Mouse (Mus musculus) gastrocnemius, postnatal 36 days (tissue): ENCODE measurements around the gene Bcl2l12. TPM values are rescaled to one million over a fixed set of nuclear protein-coding genes. Genes with fewer than 3 reads are reported as not detected.
"Not testable (repeated sequence)": the region's sequence is repeated elsewhere in the genome, so short reads cannot be mapped to it uniquely, and the experiment has no call there.

Source experiments
- DNase-seq, 2 experiments: peaks; one replicate each; pipeline ENCODE4 v3.0.0; 2022
- intact Hi-C: fragments of 180-260 bp; cut with DNase I; formaldehyde crosslinking; loops from one replicate; pipeline ENCODE4 v1.15.1; 2025
- long read RNA-seq, 2 experiments: library from polyadenylated mRNA; stranded (forward); transcript quantifications; one replicate each; pipeline ENCODE4 v2.0.0; 2021
- total RNA-seq, 2 experiments: library from RNA; stranded (reverse); gene quantifications; 2 replicates each; pipeline ENCODE4 v1.2.3; 2021

Bcl2l12 gene
- 1 to 10 TPM; 8.0 to 8.9 TPM for total RNA-seq
- long read RNA-seq, experiment 1, transcript Bcl2l12-201 (7 exons, 1,075 nt): major isoform, 6 of 9 reads
- long read RNA-seq, experiment 1, partial matches to known transcripts: 2 of 9 reads
- long read RNA-seq, experiment 1, other reads (novel, unspliced or antisense): 1 of 9 reads
- long read RNA-seq, experiment 2, transcript Bcl2l12-201 (7 exons, 1,075 nt): major isoform, 15 of 18 reads
- long read RNA-seq, experiment 2, partial matches to known transcripts: 2 of 18 reads
- long read RNA-seq, experiment 2, other reads (novel, unspliced or antisense): 1 of 18 reads

DNA sequence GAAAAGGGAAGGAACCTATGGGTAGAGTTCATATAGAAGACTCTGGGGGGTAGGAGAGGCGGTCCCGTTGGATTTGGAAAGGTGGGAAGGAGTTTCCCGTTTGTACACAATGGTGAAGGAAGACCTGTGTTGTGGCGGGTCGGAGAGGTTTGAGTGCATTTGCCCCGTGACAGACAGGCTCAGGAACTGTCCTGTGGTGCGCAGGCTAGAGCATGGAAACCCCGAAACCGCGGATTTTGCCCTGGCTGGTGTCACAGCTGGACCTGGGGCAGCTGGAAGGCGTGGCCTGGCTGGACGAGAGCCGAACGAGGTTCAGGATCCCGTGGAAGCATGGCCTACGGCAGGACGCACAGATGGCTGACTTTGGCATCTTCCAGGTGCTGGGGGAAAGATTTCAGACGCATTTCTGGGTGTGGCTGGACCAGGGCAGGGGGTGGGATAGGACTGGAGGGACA, at the start of gene Bcl2l12:
Gene Bcl2l12, minus strand, starts transcription at position 212 of the 455 bp plus-strand sequence.
- intact Hi-C loops: no loop called here
- DNase-seq: peak; percentile 48 to 51

DNA sequence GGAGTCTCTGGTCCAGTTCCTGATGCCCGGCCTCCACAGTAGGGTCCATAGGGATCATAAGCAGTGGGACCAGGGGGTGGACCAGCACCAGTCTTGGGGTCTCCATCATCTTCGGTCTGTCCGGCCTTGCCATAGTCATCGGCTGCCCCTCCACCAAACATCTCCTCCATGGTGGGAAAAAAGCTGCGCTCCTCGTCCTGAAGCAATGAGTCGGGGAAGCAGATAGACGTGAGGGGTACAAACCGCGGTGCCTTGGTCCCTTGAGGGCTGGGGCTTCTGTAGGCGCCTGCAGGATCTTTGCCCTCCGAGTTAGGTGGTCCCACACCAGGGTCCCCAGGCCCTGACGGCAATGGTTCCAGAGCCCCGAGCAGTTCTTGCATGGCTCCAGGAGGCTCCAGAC, 49.0 kb upstream of the Bcl2l12 start:
- intact Hi-C loops: no loop called here
- DNase-seq: no peak

DNA sequence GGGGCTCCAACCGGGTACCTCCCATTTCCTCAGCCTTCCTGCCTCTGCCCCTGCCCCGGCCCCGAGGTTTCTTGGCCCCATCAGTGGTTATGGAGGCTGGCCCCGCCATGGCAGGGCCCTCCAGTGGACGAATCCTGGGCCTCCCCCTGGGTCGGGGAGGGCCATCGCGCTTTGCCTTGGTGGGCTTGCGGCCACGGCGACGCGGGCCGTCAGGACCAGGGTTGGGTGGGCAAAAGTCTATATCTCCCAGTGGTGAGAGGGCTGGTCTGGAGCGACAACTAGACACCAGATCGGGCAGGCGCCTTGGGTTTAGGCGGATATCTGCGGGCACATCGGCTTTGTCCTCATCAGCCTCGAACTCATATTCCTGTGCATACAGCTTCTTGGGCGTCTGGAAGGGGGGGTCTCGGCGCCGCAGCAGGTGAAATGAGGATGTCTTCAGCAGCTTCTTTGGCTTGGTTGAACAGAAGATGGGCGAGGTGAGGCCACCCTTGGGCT, 48.4 kb upstream of the Bcl2l12 start:
- DNase-seq: no peak
- intact Hi-C loops: no loop called here

DNA sequence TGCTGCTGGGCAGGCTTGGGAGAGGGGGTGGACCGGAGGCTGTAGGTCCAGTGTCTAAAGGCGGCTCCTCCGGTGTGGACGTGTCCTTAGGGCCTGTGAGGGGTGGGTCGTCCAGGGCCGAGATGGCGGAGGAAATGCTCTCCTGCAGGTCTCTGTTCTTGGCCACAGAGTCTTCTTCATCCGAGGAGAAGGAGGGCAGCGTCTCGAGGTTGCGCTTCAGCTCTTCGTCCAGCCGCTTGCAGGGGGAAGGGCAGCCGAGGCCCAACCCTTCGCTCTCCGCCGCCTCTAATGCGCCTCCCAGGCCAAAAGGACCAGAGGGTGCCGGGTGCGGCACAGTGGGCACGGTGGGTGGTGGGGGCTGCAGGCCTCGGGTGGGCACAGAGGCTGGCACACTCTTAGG, 47.2 kb upstream of the Bcl2l12 start:
- no peak for DNase-seq
- intact Hi-C loops: no loop called here

GRCm38 (mm10) chr7:45043307-45043706, 44.8 kb upstream of the Bcl2l12 start:
- no peak for DNase-seq
- intact Hi-C loops: no loop called here

- intact Hi-C loops: no loop called here
- DNase-seq: peak; percentile 54 to 58
These were observed 42.3 kb upstream of the Bcl2l12 start for GRCm38 (mm10) chr7:45040851-45041250.

- intact Hi-C loops: no loop called here
These were observed 39.9 kb upstream of the Bcl2l12 start for GRCm38 (mm10) chr7:45038411-45038810.

DNA sequence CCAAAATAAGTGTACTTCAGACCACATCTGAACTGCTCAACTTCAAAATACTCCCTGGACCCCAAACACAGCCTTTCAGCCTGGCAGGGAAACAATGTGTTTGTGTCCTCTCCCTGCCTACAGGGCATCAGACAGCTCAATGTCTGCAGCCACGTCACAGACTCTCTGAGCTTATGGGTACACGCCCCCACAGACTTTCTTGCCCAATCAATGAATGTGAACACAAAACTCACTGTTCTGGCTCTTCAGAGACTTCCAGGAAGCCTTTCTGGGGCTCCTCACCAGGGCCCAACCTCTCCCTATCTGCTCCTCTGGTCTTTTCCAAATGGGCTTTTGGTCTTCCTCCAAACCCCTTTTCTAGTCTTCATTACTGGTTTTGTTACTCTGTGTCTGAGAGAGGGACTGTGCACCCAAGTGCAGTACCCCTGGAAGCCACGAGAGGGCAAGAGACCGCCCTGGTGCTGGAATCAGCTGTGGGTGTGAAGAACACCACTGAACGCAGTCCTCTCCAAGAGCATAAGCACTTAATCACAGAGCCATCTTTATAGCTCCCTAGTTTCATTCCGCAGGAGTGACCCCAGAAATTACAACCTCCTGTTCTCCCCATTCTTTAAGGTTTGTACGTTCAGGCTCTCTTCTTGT, 39.3 kb upstream of the Bcl2l12 start:
- intact Hi-C loops: no loop called here
- no peak for DNase-seq

More at GRCm38 (mm10) chr7:45038411-45038810, 39.9 kb upstream of the Bcl2l12 start:
- no peak for DNase-seq

DNA sequence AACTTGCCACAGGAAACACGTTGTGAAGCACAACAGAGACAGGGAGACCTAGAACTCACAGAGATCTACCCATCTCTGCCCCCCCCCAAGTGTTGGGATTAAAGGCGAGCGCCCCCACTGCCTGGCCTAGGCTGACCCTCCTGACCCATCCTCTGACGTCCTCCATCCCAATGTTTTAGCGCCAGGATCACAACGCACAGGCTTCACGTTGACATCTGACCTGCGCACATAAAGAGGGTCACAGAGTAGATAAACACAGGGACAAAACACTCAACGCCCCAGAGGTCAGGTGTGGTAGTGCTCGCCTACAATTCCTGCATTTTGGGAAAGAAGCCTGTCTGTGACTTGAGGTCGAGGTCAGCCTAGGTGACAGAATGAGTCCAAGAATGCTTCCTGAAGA, 38.2 kb upstream of the Bcl2l12 start:
- DNase-seq: no peak
- intact Hi-C loops: no loop called here

DNA sequence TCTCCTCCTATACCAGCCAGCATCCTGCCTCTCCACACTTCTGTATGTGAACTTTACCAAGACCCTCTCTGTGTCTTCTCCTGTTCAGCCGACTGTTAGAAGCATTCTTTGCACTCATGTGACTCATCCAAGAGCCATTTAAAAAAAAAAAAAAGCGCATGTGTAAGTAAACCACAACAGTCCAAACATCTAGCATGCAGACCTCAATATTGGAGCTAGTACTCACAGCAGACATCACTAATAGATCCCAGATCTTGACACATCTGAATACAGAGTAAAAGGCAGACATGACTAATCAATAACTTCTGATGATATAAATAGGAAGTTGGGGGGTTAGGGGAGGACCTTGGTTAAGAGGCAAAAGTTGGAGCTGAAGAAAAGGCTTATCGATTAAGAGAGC, 37.1 kb upstream of the Bcl2l12 start:
- intact Hi-C loops: no loop called here
- no peak for DNase-seq

DNA sequence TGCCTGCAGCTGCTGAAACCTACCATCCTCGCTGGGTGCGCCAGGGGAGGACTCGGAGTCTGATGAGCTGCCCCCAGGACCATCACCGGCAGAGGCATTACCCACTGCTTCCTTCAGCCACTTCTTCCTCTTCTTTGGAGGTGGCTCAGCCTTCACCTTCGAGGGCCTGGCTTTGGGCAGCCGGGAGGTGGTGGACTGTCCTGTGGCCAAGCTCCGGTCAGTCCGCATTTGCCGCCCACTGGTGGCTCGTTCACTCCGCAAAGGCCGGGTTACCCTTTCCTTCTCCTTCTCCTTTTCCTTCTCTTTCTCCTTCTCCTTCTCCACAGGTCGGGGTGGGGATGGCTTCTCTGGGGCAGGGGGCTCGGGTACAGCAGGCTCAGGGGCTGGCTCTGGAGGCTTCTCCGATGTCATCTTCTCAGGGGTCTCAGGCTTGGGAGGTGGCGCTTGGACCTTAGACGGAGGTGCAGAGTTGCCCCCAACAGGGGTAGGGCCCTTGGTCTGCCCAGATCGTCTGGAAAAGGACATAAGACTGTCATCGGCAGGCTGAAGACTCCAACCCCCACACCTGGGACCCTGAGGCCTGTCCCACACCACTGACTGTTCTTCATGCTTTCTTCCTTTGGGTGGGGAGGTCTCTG, 35.3 kb upstream of the Bcl2l12 start:
- no peak for DNase-seq
- intact Hi-C loops: no loop called here

GRCm38 (mm10) chr7:45030857-45031256, 32.3 kb upstream of the Bcl2l12 start:
- DNase-seq: no peak
- intact Hi-C loops: no loop called here

GRCm38 (mm10) chr7:45029995-45030394, 31.5 kb upstream of the Bcl2l12 start:
- intact Hi-C loops: no loop called here

DNA sequence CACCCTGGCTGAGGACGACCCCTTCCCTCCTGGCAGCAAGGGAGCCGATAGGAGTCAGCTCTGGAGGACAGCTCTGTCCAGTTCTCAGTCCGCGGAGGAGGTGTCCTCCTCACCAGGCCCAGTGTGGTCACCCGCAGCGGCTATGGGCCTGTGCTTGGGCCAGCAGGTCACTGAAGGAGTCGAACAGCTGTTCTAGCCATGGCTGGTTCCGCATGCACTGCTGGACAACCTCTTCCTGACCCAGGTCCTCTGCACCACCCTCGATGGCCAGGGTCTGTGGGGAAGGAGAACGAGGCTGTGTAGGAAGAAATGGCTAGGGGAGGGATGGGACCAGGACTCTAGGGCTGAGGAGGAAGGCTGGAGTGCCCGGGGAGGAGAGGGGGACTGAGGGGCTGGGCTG, 29.8 kb upstream of the Bcl2l12 start:
- no peak for DNase-seq
- intact Hi-C loops: no loop called here

More at GRCm38 (mm10) chr7:45029995-45030394, 31.5 kb upstream of the Bcl2l12 start:
- no peak for DNase-seq

DNA sequence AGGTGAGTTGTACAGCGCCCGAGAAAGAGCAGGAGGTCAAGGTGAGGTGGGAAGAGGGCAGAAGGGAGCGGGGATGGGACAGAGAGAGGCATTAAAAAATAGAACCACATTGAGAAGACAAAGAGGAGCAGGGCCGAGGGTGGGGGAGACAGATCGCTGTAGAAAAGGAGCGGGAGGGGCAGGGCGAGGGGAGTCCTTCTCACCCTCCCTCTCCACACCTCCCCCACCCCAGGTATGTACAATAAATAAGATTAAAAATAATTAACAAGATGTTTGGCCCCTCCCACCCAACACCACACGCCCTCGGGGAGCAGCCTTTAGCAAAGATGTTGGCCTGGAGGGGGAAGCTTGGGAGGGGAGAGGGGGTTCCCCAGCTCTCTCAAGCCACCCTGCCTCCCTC, 29.2 kb upstream of the Bcl2l12 start:
- intact Hi-C loops: no loop called here
- no peak for DNase-seq

- intact Hi-C loops: no loop called here
These were observed 27.7 kb upstream of the Bcl2l12 start for GRCm38 (mm10) chr7:45026256-45026655.

DNA sequence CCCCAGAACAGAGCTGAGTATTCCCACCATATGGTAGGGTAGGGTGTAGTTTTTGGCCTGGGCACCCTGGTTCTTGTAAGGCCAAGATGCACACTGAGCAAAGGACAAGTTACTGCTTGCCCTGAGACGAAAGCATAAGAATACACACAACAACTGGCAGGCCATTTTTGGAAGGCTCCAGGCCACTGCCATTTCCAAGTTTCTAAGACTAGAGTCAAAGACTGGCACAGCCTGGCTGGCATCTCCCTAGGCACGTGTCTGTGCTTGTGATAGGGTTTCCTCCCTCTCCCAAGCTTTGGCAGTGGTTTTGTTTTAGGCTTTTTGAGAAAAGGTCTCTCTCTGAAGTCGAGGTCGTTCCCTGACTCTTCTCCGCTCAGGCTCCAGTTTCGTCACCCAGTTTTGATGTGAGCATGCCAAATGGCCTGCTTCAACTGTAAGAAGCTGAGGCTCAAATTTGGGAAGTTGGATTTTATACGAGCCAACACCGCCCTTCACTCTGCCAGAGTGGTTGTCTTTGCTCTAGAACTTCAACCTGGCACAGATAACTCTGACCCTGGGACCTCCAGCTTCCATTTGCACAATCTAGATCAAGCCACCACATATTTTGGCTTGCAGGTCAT, 27.2 kb upstream of the Bcl2l12 start:
- no peak for DNase-seq
- intact Hi-C loops: no loop called here

More at GRCm38 (mm10) chr7:45026256-45026655, 27.7 kb upstream of the Bcl2l12 start:
- DNase-seq: no peak

DNA sequence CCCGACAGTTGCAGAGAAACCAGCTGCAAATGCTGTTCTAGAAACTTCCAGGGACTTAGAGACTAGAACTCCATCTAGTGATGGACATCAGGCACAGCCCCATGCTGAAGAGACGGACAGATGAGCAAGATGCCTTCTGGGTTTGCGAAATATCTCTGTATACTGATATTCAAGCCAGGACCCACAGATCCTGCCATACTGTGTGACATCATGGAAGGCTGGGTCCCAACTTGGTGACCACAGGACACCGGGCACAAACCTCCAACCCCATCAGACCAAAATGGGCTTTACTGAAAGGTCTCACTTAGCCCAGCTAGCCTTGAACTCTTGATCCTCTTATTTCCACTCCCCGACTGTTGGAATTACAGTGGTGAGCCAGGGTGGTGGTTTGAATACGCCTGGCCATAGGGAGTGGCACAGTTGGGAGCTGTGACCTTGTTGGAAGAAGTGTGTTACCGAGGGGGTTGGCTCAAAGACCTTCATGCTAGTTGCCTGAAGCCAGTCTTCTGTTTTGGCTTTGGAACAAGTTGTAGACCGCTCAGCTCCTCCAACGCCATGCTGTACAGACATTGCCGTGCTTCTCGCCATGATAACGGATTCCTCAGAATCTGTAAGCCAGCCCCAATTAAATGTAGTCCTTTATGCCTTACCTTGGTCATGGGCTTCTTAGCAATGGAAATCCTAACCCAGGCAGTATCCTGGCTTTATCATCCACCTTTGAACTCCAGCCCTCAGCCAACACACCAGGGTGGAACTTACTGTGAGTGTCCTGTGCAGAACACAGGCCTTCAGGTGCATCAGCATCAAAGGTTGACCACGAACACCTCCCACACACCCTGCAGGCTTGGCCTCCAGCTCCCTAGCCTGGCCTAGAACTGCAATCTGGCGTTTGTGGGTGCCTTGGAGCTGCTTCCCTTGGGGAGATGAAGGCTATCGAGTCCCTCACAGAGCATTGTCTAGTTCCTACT, 26.1 kb upstream of the Bcl2l12 start:
- DNase-seq: no peak
- intact Hi-C loops: no loop called here

DNA sequence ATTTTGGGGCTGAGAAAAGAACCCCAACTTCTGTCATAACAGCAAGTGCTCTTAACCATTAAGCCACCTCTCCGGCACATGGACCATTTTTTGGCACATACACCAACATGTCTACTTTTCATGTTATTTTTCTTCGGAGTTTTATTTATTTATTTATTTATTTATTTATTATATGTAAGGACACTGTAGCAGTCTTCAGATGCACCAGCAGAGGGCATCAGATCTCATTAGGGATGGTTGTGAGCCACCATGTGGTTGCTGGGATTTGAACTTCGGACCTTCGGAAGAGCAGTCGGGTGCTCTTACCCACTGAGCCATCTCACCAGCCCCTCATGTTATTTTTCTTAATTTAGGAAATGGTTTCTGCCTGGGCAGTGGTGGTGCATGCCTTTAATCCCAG, 25.2 kb upstream of the Bcl2l12 start:
- intact Hi-C loops, DNase-seq: not testable (repeated sequence)

DNA sequence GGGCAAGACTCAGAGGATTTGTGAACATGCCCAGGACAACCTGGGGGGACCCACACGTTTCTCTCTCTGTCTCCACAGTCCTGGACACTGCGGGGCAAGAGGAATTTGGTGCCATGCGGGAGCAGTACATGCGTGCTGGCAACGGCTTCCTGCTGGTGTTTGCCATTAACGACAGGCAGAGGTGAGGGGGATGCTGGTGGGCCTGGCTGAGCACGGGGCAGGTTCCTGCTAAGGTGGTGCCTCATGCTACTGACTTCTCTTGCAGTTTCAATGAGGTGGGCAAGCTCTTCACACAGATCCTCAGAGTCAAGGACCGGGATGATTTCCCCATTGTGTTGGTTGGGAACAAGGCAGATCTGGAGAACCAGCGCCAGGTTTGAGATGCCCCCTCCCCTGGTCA, 21.7 kb upstream of the Bcl2l12 start:
- intact Hi-C loops: no loop called here
- no peak for DNase-seq
